Mouse (Mus musculus) lung, embryonic 15.5 days (tissue): Measurements from ENCODE around the gene Olfr1459. TPM values are rescaled to one million over a fixed set of nuclear protein-coding genes. Genes with fewer than 3 reads are reported as not detected.

Experiments
- ATAC-seq: fragments of 200-750 bp; cut with Nextera tagmentation; 2 replicates; pipeline ENCODE4 v1.8.0; 2017; ENCODE audit warnings: moderate number of reproducible peaks, borderline replicate concordance; ENCODE audit not compliant: low FRiP score, low TSS enrichment; ENCODE audit errors: extremely low read depth
- H3K27ac ChIP-seq: fragments of 300-500 bp; sonication (generic); 2 replicates; pipeline ENCODE4 v1.5.1; 2015; ENCODE audit warnings: moderate library complexity, mild to moderate bottlenecking, inconsistent platforms
- H3K27me3 ChIP-seq: fragments of 300-500 bp; sonication (generic); 2 replicates; pipeline ENCODE4 v1.6.1; 2015; ENCODE audit warnings: inconsistent platforms
- H3K36me3 ChIP-seq: fragments of 300-500 bp; sonication (generic); 2 replicates; pipeline ENCODE4 v1.6.1; 2015; ENCODE audit warnings: inconsistent platforms
- H3K4me1 ChIP-seq: fragments of 300-500 bp; sonication (generic); 2 replicates; pipeline ENCODE4 v1.6.1; 2015; ENCODE audit warnings: inconsistent platforms
- H3K4me2 ChIP-seq: fragments of 300-500 bp; sonication (generic); 2 replicates; pipeline ENCODE4 v1.6.1; 2015; ENCODE audit warnings: inconsistent platforms, mild to moderate bottlenecking, moderate library complexity
- H3K4me3 ChIP-seq: fragments of 300-500 bp; sonication (generic); 2 replicates; pipeline ENCODE4 v1.5.1; 2015; ENCODE audit warnings: mild to moderate bottlenecking, inconsistent platforms
- H3K9ac ChIP-seq: fragments of 300-500 bp; sonication (generic); 2 replicates; pipeline ENCODE4 v1.6.1; 2015; ENCODE audit warnings: inconsistent platforms
- H3K9me3 ChIP-seq: fragments of 300-500 bp; sonication (generic); 2 replicates; pipeline ENCODE4 v1.6.1; 2016; ENCODE audit warnings: inconsistent platforms
- WGBS: fragments of 180-500 bp; shearing (Covaris S2); methylation state at CpG from one replicate; pipeline ENCODE4 v1.1.7; 2015; 5-methylcytosine and 5-hydroxymethylcytosine counted together
- polyA plus RNA-seq: library from polyadenylated mRNA; unstranded; fragments of >200 nt; fragmentation: Nextera tagmentation; extraction: Ambion mirVana; gene quantifications from 2 replicates; pipeline ENCODE4 v1.2.1, GENCODE M21; 2015

Gene Olfr1459
- polyA plus RNA-seq, result not detected in 2 replicates

GRCm38 (mm10) chr19:13149449-13149848, at the start of gene Olfr1459:
Gene Olfr1459 (minus strand): TSS chr19:13149549.
- 73% methylated on average over 1 of the region's 1 CpGs for WGBS
- no peak for ATAC-seq
- Histone ChIP-seq H3K4me3 (no peak within 1 kb of the TSS), H3K4me1 (no peaks in the 10 kb centered on the region), H3K27ac (no peak within 1 kb of the TSS), H3K9ac (no peak within 1 kb of the TSS), H3K27me3 (no peaks in the 10 kb centered on the region), H3K4me2 (no peak within 1 kb of the TSS), H3K9me3 (no peaks in the 10 kb centered on the region), H3K36me3 (no peaks in the 10 kb centered on the region)

- H3K27me3 ChIP-seq, result no peaks in the 10 kb centered on the region
- no peaks in the 10 kb centered on the region for H3K4me1 ChIP-seq
- no peak within 1 kb of the TSS for H3K4me3 ChIP-seq
- no peak within 1 kb of the TSS for H3K27ac ChIP-seq
- no peak within 1 kb of the TSS for H3K4me2 ChIP-seq
- no peaks in the 10 kb centered on the region for H3K36me3 ChIP-seq
- no peak within 1 kb of the TSS for H3K9ac ChIP-seq
- no peak for ATAC-seq
- 82% methylated on average over 1 of the region's 1 CpGs for WGBS
- H3K9me3 ChIP-seq, result no peaks in the 10 kb centered on the region
Observed at GRCm38 (mm10) chr19:13185434-13185833, 36.1 kb upstream of the Olfr1459 start, which contains the start of gene Olfr1462. Gene Olfr1462 (plus strand): TSS chr19:13185734.

DNA sequence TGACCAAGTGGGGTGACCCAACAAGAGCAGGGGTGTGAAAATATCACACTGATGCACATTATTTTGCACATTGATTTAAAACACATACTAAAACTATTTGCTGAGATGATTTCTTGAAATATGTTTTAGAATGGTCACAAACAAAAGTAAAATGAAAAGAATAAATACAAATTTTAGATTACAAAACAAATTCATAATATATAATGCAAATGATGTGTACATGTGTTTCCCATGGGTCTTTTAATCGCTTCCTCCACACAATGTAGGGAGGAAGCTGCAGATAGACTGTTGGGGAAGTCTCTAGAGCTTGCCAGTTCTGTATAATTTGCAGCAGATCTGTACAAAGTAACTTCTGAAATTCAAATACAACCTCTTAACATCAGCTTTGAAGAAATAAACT, 13.4 kb upstream of the Olfr1459 start, which contains the start of gene Olfr1461:
TSS of gene Olfr1461 (plus strand) at position 301 of the 400 bp plus-strand sequence.
- H3K9ac ChIP-seq, result no peak within 1 kb of the TSS
- no peaks in the 10 kb centered on the region for H3K4me1 ChIP-seq
- no peaks in the 10 kb centered on the region for H3K9me3 ChIP-seq
- no peak within 1 kb of the TSS for H3K4me3 ChIP-seq
- H3K36me3 ChIP-seq, result no peaks in the 10 kb centered on the region
- H3K27me3 ChIP-seq, result no peaks in the 10 kb centered on the region
- WGBS, result 38% methylated on average over 1 of the region's 1 CpGs
- no peak for ATAC-seq
- H3K4me2 ChIP-seq, result no peak within 1 kb of the TSS
- no peak within 1 kb of the TSS for H3K27ac ChIP-seq

- no peaks in the 10 kb centered on the region for H3K9me3 ChIP-seq
- H3K4me1 ChIP-seq, result no peaks in the 10 kb centered on the region
- H3K4me3 ChIP-seq, result no peak within 1 kb of the TSS
- 74% methylated on average over 3 of the region's 3 CpGs for WGBS
- H3K36me3 ChIP-seq, result no peaks in the 10 kb centered on the region
- H3K27ac ChIP-seq, result no peak within 1 kb of the TSS
- no peak for ATAC-seq
- H3K27me3 ChIP-seq, result no peaks in the 10 kb centered on the region
- H3K4me2 ChIP-seq, result no peak within 1 kb of the TSS
- no peak within 1 kb of the TSS for H3K9ac ChIP-seq
Observed at GRCm38 (mm10) chr19:13106675-13107074, 42.7 kb downstream of the Olfr1459 start, which contains the start of gene Olfr1458. Gene Olfr1458 (minus strand): TSS chr19:13106775.

DNA sequence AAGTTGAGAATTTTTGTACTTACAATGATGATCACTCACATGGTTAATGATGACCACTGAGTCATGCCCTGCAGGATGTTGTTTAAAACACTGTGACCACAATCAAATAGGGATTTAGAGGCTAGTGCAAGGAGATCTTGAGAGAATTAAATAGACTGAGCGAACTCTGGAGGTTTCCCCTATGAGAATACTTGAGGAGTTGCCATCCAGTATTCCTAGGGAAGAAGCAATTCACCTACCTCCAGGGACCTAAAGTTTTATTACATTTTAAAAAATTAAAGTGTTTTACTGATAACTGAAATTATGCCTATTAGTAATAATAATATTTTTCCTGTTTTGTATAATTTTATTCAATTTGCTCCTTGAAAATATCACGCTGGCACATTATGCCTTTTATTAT, 51.6 kb downstream of the Olfr1459 start, which contains the start of gene Olfr1457:
TSS of gene Olfr1457 (minus strand) at position 101 of the 400 bp plus-strand sequence.
- Histone ChIP-seq H3K9me3 (no peaks in the 10 kb centered on the region), H3K9ac (no peak within 1 kb of the TSS), H3K36me3 (no peaks in the 10 kb centered on the region), H3K27ac (no peak within 1 kb of the TSS), H3K4me1 (no peaks in the 10 kb centered on the region), H3K27me3 (no peaks in the 10 kb centered on the region), H3K4me2 (no peak within 1 kb of the TSS), H3K4me3 (no peak within 1 kb of the TSS)
- no peak for ATAC-seq
- 54% methylated on average over 2 of the region's 2 CpGs for WGBS

- H3K9me3 ChIP-seq, result no peaks in the 10 kb centered on the region
- 80% methylated on average over 1 of the region's 1 CpGs for WGBS
- H3K9ac ChIP-seq, result no peak overlapping the region
- H3K36me3 ChIP-seq, result no peaks in the 10 kb centered on the region
- no peak overlapping the region for H3K4me2 ChIP-seq
- H3K4me3 ChIP-seq, result no peak overlapping the region
- no peaks in the 10 kb centered on the region for H3K4me1 ChIP-seq
- no peak overlapping the region for H3K27ac ChIP-seq
- ATAC-seq, result no peak
- H3K27me3 ChIP-seq, result no peaks in the 10 kb centered on the region
Observed at GRCm38 (mm10) chr19:13093908-13094307, 55.4 kb downstream of the Olfr1459 start.

Other genes with a start within 250 kb of the Olfr1459 start
- gene Olfr1447, start 245.8 kb downstream of the Olfr1459 start, polyA plus RNA-seq, result not detected in 2 replicates
- gene Olfr1448, start 225.1 kb downstream of the Olfr1459 start, polyA plus RNA-seq, result not detected in 2 replicates
- gene Olfr1449, start 218.7 kb downstream of the Olfr1459 start, polyA plus RNA-seq, result not detected in 2 replicates
- gene Olfr1450, start 199.3 kb downstream of the Olfr1459 start, polyA plus RNA-seq, result not detected in 2 replicates
- not detected in 2 replicates for gene Olfr1451, start 154.5 kb downstream of the Olfr1459 start, polyA plus RNA-seq
- not detected in 2 replicates for gene Olfr1453, start 121.2 kb downstream of the Olfr1459 start, polyA plus RNA-seq
- not detected in 2 replicates for gene Olfr1454, start 88.9 kb downstream of the Olfr1459 start, polyA plus RNA-seq
- not detected in 2 replicates for gene Olfr1457, start 51.7 kb downstream of the Olfr1459 start, polyA plus RNA-seq
- gene Olfr1458, start 42.8 kb downstream of the Olfr1459 start, polyA plus RNA-seq, result not detected in 2 replicates
- gene Olfr1461, start 13.5 kb upstream of the Olfr1459 start, polyA plus RNA-seq, result not detected in 2 replicates
- not detected in 2 replicates for gene Olfr1462, start 36.2 kb upstream of the Olfr1459 start, polyA plus RNA-seq
- gene Olfr1463, start 81.8 kb upstream of the Olfr1459 start, polyA plus RNA-seq, result not detected in 2 replicates
- not detected in 2 replicates for gene Olfr1465, start 166.0 kb upstream of the Olfr1459 start, polyA plus RNA-seq
- not detected in 2 replicates for gene Olfr1466, start 189.3 kb upstream of the Olfr1459 start, polyA plus RNA-seq
- not detected in 2 replicates for gene Olfr1467, start 212.7 kb upstream of the Olfr1459 start, polyA plus RNA-seq